Mouse (Mus musculus): ENCODE measurements around the gene Atxn7l2.

DNA sequence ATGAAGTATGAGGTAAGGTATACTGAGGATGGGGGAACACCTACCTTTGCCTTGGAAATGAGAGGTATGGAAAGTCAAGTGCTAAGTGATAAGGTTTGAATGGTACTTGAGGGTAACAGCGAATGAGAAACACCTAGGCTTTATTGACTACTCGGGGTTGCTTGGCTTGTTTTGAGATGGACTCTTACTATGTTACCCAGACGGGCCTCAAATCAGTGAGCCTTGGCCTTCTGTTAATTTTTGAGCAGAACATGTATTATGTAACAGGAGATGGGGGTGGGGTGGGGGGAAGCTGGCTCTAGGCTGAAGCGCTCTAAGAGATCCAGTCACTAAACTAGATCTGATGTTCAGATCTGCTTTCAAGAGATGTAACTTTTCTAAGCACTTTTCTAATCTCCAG lies 20.9 kb upstream of the Atxn7l2 start:
- TF ChIP-seq CTCF (IDR thresholded peaks at IDR 0.05; ENCODE audit: low read depth, low read length) = no peak
- no peak for TF ChIP-seq POLR2A (IDR thresholded peaks at IDR 0.05; ENCODE audit: extremely low read depth, insufficient read depth, low read length)
